Mouse (Mus musculus) embryo, embryonic 11 days (tissue): ENCODE data around the gene Asic4.

Source experiments
- DNase-seq: peaks from one replicate; pipeline ENCODE4 v3.0.0-alpha.2; 2015

Asic4 gene

GRCm38 (mm10) chr1:75504256-75505045, 54.2 kb downstream of the Asic4 start:
- no peak for DNase-seq

- peak; percentile 81 for DNase-seq
Observed at GRCm38 (mm10) chr1:75505159-75505955, 55.1 kb downstream of the Asic4 start.

DNA sequence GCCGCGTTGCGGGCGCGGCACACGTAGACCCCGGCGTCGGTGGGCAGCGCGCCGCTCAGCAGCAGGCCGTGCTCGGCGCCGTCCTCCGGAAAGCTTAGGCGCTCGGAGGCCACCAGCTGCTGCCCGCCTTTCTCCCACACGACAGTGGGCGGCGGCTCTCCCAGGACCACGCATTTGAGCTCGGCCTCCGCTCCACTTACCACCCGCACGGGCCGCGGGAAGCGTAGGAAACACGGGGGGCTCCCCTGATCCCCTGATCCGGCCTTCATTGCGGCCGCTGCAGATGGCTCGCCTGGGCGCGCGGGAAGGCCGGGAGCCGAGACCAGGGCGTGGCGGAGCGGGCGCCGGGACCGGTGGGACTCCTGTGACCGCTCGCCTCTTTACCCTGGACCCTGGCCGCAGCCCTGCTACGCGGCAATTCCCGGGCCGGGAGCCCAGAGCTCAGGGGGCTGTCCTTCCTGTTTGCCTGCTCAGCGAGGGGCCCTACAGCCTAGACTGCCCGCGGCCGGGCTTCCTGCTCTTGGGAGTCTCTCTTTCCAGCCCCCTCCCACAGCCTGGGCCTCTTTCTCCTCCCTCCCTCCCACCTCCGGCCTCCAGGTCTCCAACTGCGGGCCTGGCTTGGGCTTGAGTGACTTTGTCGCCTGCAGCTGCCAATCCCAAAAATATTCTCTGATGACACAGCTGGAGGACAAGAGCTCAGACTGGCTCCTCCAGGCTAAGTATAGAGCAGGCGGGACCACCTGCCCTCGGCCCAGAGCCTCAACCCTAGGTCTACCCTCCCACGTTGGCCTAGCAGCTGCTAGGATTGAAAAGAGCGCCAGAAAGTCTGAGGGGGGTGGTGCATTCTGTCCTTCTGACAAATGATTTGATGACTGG, 56.0 kb downstream of the Asic4 start, which contains the start of gene Obsl1:
Gene Obsl1 (minus strand): TSS at position 497 of the 876 bp plus-strand sequence.
- DNase-seq: peak; percentile 91

- DNase-seq: no peak
Observed at GRCm38 (mm10) chr1:75507006-75507405, 56.8 kb downstream of the Asic4 start, which contains the start of gene Inha. Gene Inha (plus strand): TSS chr1:75507077.

- DNase-seq: no peak
Observed at GRCm38 (mm10) chr1:75509586-75509985, 59.4 kb downstream of the Asic4 start.

GRCm38 (mm10) chr1:75510154-75510553, 59.9 kb downstream of the Asic4 start:
- DNase-seq: no peak

- DNase-seq: peak; percentile 62
Observed at GRCm38 (mm10) chr1:75511437-75512210, 61.4 kb downstream of the Asic4 start.

DNA sequence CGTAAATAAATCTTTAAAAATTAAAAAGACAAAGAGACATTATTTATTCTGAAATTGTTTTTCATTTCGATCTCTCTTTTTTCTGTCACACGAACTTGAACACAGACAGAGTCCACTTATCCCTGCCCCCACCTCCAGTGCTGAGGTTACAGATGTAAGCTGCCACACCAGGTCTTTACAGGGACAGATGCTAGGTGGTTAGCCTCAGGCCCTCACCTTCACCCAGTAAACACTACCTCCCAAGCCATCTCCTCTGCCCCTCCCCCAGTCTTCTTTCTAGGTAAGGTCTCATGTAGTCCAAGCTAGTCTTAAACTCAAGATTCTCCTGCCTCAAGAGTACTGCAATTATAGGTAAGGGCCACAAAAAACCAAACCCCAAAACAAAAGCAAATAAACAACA, 62.3 kb downstream of the Asic4 start:
- no peak for DNase-seq

GRCm38 (mm10) chr1:75516703-75517380, 66.6 kb downstream of the Asic4 start:
- no peak for DNase-seq

DNA sequence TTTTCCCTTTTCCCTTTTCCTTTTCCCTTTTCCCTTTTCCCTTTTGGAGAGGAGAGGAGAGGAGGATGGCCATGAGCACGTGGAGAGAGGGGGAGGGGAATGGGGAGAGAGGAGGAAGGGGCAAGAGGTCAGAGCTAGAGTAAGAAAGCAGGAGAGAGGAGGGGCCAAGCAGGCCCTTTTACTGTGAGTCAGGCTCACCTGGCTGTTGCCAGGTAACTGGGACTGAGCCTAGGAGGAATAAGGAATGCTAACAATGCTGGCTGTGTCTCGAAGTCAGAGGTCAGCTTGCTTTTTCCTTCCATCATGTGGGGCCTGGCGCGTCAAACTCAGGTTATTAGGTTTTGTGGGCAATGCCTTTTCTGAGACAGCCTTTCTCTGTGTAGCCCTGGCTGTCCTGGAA, 67.7 kb downstream of the Asic4 start:
- DNase-seq: no peak

- DNase-seq: no peak
Observed at GRCm38 (mm10) chr1:75518427-75518826, 68.2 kb downstream of the Asic4 start.

- no peak for DNase-seq
Observed at GRCm38 (mm10) chr1:75519576-75519975, 69.3 kb downstream of the Asic4 start.

DNA sequence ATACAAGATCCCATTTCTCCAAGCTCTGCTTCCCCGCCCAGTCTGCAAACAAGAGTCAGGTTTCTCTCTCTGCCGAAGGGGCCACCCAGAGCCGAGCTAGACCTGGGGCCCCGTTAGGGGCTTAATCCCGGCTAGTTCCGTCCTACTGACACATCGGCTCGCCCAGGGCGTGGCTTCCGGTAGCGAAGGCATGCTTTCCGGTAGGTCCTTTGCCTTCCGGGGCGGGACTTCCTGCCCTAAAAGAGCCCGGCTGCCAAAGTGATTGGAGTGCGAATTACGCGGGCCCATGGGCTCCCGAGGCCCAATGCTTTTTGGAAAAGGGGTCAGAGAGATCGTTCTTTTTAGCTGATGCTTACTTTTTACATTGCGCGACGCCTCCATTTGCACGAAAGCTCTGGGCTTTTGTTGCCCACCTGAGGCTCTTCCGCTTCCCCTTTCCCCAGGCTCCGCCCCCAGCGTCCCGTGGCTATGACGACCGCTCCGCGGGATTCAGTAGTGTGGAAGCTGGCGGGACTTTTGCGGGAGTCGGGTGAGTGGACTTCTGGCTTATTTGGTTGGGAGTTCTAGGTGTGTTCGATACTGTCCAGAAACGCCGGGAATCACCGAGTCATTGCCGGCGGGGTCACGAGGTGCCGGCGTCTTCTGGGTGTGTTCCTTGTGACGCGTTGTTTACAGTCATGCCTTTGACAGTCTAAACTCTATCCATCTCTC, 71.2 kb downstream of the Asic4 start, which contains the start of gene Stk11ip:
Gene Stk11ip (plus strand): TSS at position 209 of the 711 bp plus-strand sequence.
- peak; percentile 99 for DNase-seq
